Mouse (Mus musculus): ENCODE results near the gene Plekhm3.

DNA sequence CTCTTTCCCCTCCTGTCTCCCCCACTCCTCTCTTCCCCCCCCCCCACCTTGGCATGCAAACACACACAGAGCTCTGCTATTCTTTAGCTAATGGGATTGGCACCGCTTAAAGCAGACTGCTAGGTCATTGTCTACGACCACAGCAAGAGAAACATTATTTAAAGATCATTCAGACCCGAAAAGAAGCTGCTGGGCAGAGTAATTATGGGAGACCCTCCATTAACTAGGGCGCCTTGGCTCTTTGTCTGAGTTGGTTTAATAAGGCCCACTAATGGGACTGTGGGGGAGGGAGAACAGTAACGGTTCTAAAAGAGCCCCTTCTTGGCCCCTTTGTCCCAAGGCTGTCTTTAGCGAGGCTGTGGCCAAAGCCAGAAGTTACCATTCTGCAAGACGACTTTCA lies 18.7 kb upstream of the Plekhm3 start:
- no peak for TF ChIP-seq GATA1 (IDR thresholded peaks at IDR 0.05; ENCODE audit: borderline replicate concordance, low read length)
- no peak for TF ChIP-seq FLI1 (IDR thresholded peaks at IDR 0.05; ENCODE audit: low read length)
